Comparison of ENCODE assay signal across 20 mouse cellular contexts in genomic region chr9:94768524-94768923, GRCm38 (mm10).
DNase-seq lines count a peak whose midpoint lies in the region; ATAC-seq lines count a peak whose summit lies in the region.
"Had no signal": no experiment of that assay in that cellular context is flagged by ENCODE, and none has a peak within 500 bp of the region (broad histone marks: within the 10 kb centered on the region; RNA-seq: fewer than 3 reads in every experiment).

No protein-coding gene starts in this region.

- H3K9ac ChIP-seq in hindbrain, embryonic 11.5 days (ENCODE audit: low read depth, low read length): no peak overlapping the region
- H3K9ac ChIP-seq in neural tube, embryonic 13.5 days: no peak overlapping the region
- H3K9ac ChIP-seq in forebrain, embryonic 12.5 days: no peak overlapping the region
- H3K9ac ChIP-seq in forebrain, embryonic 14.5 days (ENCODE audit: low read length): no peak overlapping the region
- H3K9ac ChIP-seq: heart, embryonic 13.5 days; hindbrain, embryonic 13.5 days had no signal

- WGBS in hindbrain, embryonic 11.5 days: 76% methylated on average over 4 of the region's 4 CpGs
- WGBS in hindbrain, embryonic 10.5 days: 75% methylated on average over 4 of the region's 4 CpGs
- 78% methylated on average over 4 of the region's 4 CpGs for WGBS in neural tube, embryonic 13.5 days
- 34% methylated on average over 4 of the region's 4 CpGs for WGBS in forebrain, embryonic 12.5 days
- WGBS in forebrain, embryonic 14.5 days: 15% methylated on average over 4 of the region's 4 CpGs

- H3K9me3 ChIP-seq in hindbrain, embryonic 11.5 days (ENCODE audit: control insufficient read depth, low read length): no peaks in the 10 kb centered on the region
- H3K9me3 ChIP-seq in hindbrain, embryonic 10.5 days: no peaks in the 10 kb centered on the region
- no peaks in the 10 kb centered on the region for H3K9me3 ChIP-seq in neural tube, embryonic 13.5 days
- no peaks in the 10 kb centered on the region for H3K9me3 ChIP-seq in forebrain, embryonic 12.5 days
- H3K9me3 ChIP-seq in forebrain, embryonic 14.5 days (replicated peaks; ENCODE audit: control insufficient read depth, low read length): no peaks in the 10 kb centered on the region
- H3K9me3 ChIP-seq: embryonic facial prominence, embryonic 10.5 days; heart, embryonic 13.5 days; hindbrain, embryonic 13.5 days had no signal

- H3K27ac ChIP-seq in hindbrain, embryonic 11.5 days (ENCODE audit: low read depth, low read length): no peak overlapping the region
- no peak overlapping the region for H3K27ac ChIP-seq in hindbrain, embryonic 10.5 days
- H3K27ac ChIP-seq in neural tube, embryonic 13.5 days (replicated peaks): no peak overlapping the region
- peak overlapping the region; percentile 77 for H3K27ac ChIP-seq in forebrain, embryonic 12.5 days
- peak overlapping the region; percentile 54; the same call in 1 of the 2 replicates for H3K27ac ChIP-seq in forebrain, embryonic 14.5 days (ENCODE audit: low read depth, low read length)
- H3K27ac ChIP-seq: embryonic facial prominence, embryonic 10.5 days; heart, embryonic 13.5 days; hindbrain, embryonic 13.5 days; hindbrain, postnatal 0 days had no signal

- H3K4me2 ChIP-seq in hindbrain, embryonic 11.5 days (replicated peaks; ENCODE audit: low read depth, low read length): no peak overlapping the region
- no peak overlapping the region for H3K4me2 ChIP-seq in neural tube, embryonic 13.5 days
- H3K4me2 ChIP-seq in forebrain, embryonic 12.5 days: no peak overlapping the region
- no peak overlapping the region for H3K4me2 ChIP-seq in forebrain, embryonic 14.5 days (ENCODE audit: low read length)
- H3K4me2 ChIP-seq: heart, embryonic 13.5 days; hindbrain, embryonic 13.5 days had no signal

- no peaks in the 10 kb centered on the region for H3K27me3 ChIP-seq in hindbrain, embryonic 11.5 days (ENCODE audit: control insufficient read depth, insufficient read depth, low read length)
- H3K27me3 ChIP-seq in hindbrain, embryonic 10.5 days (ENCODE audit: insufficient read depth, poor library complexity, severe bottlenecking): no peaks in the 10 kb centered on the region
- no peaks in the 10 kb centered on the region for H3K27me3 ChIP-seq in neural tube, embryonic 13.5 days
- H3K27me3 ChIP-seq in forebrain, embryonic 12.5 days: no peaks in the 10 kb centered on the region
- no peaks in the 10 kb centered on the region for H3K27me3 ChIP-seq in forebrain, embryonic 14.5 days (replicated peaks; ENCODE audit: control insufficient read depth, insufficient read depth, low read length)
- H3K27me3 ChIP-seq: CH12.LX; heart, embryonic 13.5 days; hindbrain, embryonic 13.5 days; Patski had no signal

- no peaks in the 10 kb centered on the region for H3K36me3 ChIP-seq in hindbrain, embryonic 11.5 days (ENCODE audit: control insufficient read depth, insufficient read depth, low read length)
- no peaks in the 10 kb centered on the region for H3K36me3 ChIP-seq in hindbrain, embryonic 10.5 days
- H3K36me3 ChIP-seq in neural tube, embryonic 13.5 days: no peaks in the 10 kb centered on the region
- no peaks in the 10 kb centered on the region for H3K36me3 ChIP-seq in forebrain, embryonic 12.5 days (replicated peaks)
- no peaks in the 10 kb centered on the region for H3K36me3 ChIP-seq in forebrain, embryonic 14.5 days (ENCODE audit: control insufficient read depth, insufficient read depth, low read length)
- H3K36me3 ChIP-seq: embryonic facial prominence, embryonic 10.5 days; heart, embryonic 13.5 days; hindbrain, embryonic 13.5 days had no signal

- no peak overlapping the region for H3K4me3 ChIP-seq in hindbrain, embryonic 11.5 days (ENCODE audit: low read depth, low read length)
- H3K4me3 ChIP-seq in hindbrain, embryonic 10.5 days: no peak overlapping the region
- H3K4me3 ChIP-seq in neural tube, embryonic 13.5 days: no peak overlapping the region
- H3K4me3 ChIP-seq in forebrain, embryonic 12.5 days (replicated peaks): no peak overlapping the region
- H3K4me3 ChIP-seq in forebrain, embryonic 14.5 days (ENCODE audit: low read depth, low read length): no peak overlapping the region
- H3K4me3 ChIP-seq: embryonic facial prominence, embryonic 10.5 days; heart, embryonic 13.5 days; hindbrain, embryonic 13.5 days had no signal

- 0 out of 2 replicates have a peak, but pooled peaks have one; percentile 43 for ATAC-seq in hindbrain, embryonic 11.5 days (ENCODE audit: low FRiP score)
- ATAC-seq in neural tube, embryonic 13.5 days (ENCODE audit: low read depth): 0 out of 2 replicates have a peak, but pooled peaks have one; percentile 59
- ATAC-seq in forebrain, embryonic 12.5 days (ENCODE audit: low FRiP score): peak; percentile 91
- peak; percentile 73 for ATAC-seq in forebrain, embryonic 14.5 days
- ATAC-seq: activated CD4-positive, CD25-positive, alpha-beta regulatory T cell, adult 4 months; Patski had no signal

- DNase-seq in hindbrain, embryonic 11.5 days (ENCODE audit: low spot score): no peak
- no peak for DNase-seq in hindbrain, embryonic 10.5 days (ENCODE audit: low spot score)
- no peak for DNase-seq in neural tube, embryonic 10.5 days (ENCODE audit: extremely low spot score, low spot score)
- DNase-seq in forebrain, embryonic 14.5 days (ENCODE audit: low spot score): peak; percentile 14
- DNase-seq in frontal cortex, adult 2 months (ENCODE audit: extremely low spot score in 1 of 2, low spot score in 1 of 2): no peak
- DNase-seq: adrenal gland, postnatal 25 days; cerebellum, adult 18-20 months; cerebellum, adult 9-11 months; gastrocnemius, postnatal 36 days; heart, adult 11 months; heart, postnatal 36 days had no signal

- H3K4me1 ChIP-seq in hindbrain, embryonic 11.5 days (replicated peaks; ENCODE audit: control insufficient read depth, insufficient read depth, low read length): no peaks in the 10 kb centered on the region
- H3K4me1 ChIP-seq in hindbrain, embryonic 10.5 days (replicated peaks): no peaks in the 10 kb centered on the region; the same call in 1 of the 2 replicates
- H3K4me1 ChIP-seq in neural tube, embryonic 13.5 days (replicated peaks): no peaks in the 10 kb centered on the region
- H3K4me1 ChIP-seq in forebrain, embryonic 12.5 days: no peaks in the 10 kb centered on the region; the same call in 1 of the 2 replicates
- H3K4me1 ChIP-seq in forebrain, embryonic 14.5 days (ENCODE audit: control insufficient read depth, insufficient read depth, low read length): no peaks in the 10 kb centered on the region
- H3K4me1 ChIP-seq: embryonic facial prominence, embryonic 10.5 days; hindbrain, embryonic 13.5 days had no signal

Comparison
In these comparisons a context has a peak if more than half of its experiments do, and no peak if none do; other contexts are left out.
1. H3K27ac ChIP-seq: peak in forebrain, embryonic 12.5 days (single experiment) and forebrain, embryonic 14.5 days (single experiment); none in hindbrain, embryonic 11.5 days (single experiment), hindbrain, embryonic 10.5 days (single experiment) and neural tube, embryonic 13.5 days (single experiment).
2. Peak in every context shown above with its lines, with median percentiles within 50 percentile points of each other: ATAC-seq.